Mouse (Mus musculus) adipocyte (in vitro differentiated cells): ENCODE measurements around the gene Parvb.
"Not testable (repeated sequence)": the region's sequence is repeated elsewhere in the genome, so short reads cannot be mapped to it uniquely, and the experiment has no call there.

ENCODE experiments used
- DNase-seq: peaks from one replicate; pipeline ENCODE4 v3.0.0-alpha.2; 2016; ENCODE audit warnings: low spot score

The Parvb gene

GRCm38 (mm10) chr15:84258602-84259355, 26.9 kb downstream of the Parvb start:
- DNase-seq = no peak

- DNase-seq = peak; percentile 64
Measured at GRCm38 (mm10) chr15:84260123-84260822, 28.4 kb downstream of the Parvb start.

DNA sequence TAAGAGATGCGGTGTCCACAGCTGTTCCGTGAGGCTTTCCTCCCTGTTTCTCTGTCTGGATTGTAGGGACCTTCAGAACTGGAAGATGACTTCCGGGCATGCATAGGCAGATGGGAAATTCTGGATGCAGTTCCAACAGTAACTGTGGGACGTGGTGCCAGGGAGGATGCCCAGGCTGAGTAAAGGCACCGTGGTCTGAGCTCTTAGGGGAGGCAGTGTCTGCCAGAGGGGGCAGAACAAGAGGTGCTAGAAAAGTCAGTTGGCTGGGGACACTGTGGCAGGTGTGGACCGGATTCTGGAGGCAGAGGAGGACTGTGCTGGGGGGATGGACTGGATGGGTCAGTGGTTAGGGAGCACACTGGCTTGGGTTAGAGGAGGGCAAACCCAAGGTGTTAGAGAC, 30.8 kb downstream of the Parvb start:
- no peak for DNase-seq

- DNase-seq = no peak
Measured at GRCm38 (mm10) chr15:84263573-84263972, 31.7 kb downstream of the Parvb start.

DNA sequence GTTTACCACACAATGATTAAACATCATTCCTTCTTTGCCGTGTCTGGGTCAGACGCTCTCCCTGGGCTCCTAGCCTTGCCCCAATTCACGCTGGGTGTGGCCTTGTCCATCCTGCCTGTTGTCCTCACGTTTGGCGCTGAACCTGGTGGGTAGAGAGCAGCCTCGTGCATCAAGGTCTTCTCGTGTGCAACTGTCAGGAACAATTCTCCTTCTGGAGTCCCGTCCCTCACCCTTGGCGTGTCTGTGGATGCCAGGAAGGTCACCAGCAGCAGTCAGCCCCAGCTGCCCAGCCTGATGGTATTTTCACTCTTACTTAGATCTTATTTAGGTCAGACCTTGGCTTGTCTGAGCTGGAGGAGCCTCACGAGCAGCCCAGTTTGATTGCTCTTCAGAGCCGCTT, 33.3 kb downstream of the Parvb start:
- DNase-seq = no peak

GRCm38 (mm10) chr15:84266290-84266689, 34.4 kb downstream of the Parvb start:
- no peak for DNase-seq

DNA sequence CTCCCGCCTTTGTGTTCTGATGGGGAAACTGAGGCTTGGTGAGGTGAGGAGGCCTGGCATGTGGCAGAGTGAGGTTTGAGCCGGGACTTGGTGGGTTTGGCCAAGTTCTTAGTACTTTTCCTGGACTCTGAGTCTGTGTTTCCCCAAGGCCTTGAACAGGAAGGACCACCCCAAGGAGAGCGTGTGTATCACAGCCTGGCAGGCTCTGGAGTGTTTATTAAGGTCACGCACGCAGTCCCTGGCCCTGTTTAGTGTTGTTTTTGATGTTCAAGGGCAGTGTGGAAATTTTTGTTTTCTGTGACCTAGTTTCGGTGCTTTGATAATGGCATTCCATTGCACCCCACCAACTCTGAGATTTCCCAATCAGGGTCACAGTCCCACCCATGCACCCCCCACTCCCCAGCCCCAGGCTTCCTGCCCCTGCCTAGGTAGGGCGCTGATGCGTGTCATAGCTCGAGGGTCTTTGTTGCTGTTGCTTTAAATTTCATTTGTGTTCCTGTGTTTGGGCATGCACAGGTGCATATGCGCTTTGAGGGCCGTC, 35.9 kb downstream of the Parvb start:
- no peak for DNase-seq

DNA sequence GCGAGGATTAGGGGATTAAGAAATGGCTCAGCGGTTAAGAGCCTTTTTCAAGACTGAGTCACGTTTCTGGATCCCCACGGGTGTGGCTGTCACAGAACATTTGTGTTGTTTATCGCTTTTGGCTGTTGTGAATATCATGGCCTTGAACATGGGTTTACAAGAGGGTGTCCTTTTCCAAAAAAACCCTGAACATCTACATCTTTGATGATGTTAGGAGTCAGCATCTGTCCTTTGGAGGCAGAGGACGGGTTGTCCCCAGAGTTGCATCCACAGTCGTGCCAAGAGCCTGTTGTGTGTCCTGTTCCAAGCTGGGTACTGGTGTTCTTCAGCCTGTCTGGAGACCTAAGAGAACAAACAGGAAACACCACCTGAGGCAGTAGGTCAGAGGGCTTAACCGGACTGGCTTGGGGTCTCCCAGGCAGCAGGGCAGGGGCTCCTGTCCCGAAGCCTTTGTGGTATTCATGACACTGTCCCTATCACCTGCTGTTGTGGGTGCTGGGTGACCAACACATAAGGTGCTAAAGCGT, 37.3 kb downstream of the Parvb start:
- no peak for DNase-seq

- peak; percentile 17 for DNase-seq
Measured at GRCm38 (mm10) chr15:84270032-84270431, 38.2 kb downstream of the Parvb start.

DNA sequence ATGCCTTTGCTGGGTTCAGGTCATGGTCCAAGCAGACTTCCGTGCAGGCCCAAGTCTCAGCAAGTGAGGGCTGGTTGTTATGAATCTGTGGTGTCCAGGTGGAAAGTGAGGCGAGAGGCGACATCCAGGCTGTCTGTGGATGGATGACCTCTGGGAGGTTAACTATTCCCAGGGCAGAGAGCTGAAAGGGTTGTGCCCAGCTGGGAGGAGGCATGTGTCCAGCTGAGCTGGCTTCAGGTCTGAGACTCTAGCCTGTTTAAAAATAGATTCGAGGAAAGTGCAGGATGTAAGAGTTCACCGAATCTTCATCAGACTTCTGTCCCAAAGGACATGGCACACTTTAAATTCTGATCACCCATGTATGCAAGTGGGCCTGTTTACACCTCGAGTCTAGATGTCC, 38.6 kb downstream of the Parvb start:
- peak; percentile 58 for DNase-seq

- DNase-seq = no peak
Measured at GRCm38 (mm10) chr15:84276066-84276465, 44.2 kb downstream of the Parvb start.

- DNase-seq = no peak
Measured at GRCm38 (mm10) chr15:84278091-84278490, 46.2 kb downstream of the Parvb start.

GRCm38 (mm10) chr15:84278656-84279055, 46.8 kb downstream of the Parvb start:
- DNase-seq = no peak

DNA sequence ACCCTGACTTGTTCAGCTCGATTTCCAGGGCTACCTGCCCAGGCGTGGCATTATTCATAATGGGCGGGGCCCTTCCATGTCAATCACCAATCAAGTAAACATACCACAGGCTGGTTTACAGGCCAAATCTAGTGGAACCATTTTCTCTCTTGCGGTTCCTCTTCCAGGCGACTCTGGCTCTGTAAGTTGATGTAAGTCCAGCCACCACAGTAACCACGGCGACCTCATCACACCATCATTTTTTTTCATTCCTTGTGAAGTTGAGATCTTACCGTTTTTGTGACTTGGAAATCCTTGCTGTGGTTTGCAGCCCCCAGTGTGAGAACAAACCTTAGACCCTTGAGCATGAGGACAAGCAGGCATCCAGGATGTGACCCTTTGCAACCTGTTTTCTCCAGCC, 48.5 kb downstream of the Parvb start:
- peak; percentile 10 for DNase-seq

GRCm38 (mm10) chr15:84280712-84281347, 49.0 kb downstream of the Parvb start:
- DNase-seq = peak; percentile 60

DNA sequence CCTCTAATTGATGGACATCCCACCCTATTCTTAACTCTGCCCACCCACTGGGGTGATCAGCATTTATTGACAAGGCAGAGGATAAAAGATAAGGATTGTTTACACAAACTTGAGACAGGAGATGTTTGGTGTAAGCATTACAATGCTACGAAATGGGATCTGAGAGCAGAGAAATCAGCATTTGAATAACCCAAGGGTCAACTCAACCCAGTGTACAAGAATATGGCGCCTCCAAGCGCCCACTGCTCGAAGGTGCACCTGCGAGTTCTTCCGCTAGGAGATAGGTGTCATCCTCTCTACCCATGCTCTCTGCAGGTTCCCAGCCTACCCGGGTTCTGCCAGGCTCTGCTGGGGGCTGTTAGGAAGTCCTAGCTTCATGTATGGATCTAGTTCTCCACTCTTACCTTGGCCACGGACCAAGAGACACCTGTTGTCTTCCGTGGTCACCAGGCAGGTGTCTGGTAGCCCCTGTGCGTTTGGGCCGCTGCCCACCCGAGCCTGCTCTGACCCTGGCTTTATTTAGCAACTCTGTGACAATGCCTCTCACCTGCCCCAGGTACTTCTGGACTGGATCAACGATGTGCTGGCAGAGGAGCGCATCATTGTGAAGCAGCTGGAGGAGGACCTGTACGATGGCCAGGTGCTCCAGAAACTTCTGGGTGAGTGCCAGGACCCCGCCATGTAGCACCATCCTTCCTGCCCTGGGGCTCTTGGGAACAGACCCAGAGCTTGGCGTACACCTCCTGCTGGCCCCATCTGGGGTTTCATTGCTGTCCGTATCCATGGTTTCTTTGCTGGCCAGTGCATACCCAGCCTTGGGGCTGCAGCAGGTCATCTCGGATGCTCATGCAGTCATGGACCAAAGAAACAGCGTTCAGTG, 50.6 kb downstream of the Parvb start:
- no peak for DNase-seq

- DNase-seq = peak; percentile 29
Measured at GRCm38 (mm10) chr15:84284059-84284458, 52.2 kb downstream of the Parvb start.

DNA sequence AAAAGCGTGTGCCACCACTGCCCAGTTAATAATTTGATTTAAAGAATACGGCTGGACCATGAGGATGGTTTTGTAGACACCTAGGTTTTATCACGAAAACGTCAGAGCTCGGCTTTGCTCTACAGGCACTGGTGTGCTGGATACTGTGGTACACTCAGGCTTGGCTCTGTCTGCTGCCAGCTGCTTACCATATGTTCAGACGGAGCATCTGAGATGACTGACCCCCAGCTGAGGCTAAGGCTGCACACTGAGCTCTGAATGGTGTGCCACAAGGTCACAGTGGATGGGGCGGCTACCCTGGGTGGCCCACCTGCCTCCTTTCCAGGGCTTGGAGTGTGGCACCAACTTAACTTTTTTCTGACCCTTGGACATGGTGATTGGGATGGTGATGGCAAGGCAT, 53.6 kb downstream of the Parvb start:
- no peak for DNase-seq

DNA sequence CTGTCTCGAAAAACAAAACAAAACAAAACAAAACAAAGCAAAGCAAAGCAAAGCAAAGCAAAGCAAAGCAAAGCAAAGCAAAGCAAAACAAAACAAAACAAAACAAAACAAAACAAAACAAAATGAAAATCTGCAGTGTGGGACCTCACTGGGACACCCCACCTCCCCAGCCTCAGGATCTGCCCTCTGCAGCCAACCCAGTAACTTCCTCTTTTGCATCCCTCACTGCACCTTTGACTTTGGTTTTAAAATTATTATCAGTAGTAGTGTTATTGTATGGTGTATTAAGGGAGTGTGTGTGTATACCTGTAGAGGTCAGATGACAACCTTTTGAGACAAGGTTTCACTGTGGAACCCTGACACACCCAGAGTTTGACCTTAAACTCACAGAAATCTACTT, 57.1 kb downstream of the Parvb start:
- not testable (repeated sequence) for DNase-seq

DNA sequence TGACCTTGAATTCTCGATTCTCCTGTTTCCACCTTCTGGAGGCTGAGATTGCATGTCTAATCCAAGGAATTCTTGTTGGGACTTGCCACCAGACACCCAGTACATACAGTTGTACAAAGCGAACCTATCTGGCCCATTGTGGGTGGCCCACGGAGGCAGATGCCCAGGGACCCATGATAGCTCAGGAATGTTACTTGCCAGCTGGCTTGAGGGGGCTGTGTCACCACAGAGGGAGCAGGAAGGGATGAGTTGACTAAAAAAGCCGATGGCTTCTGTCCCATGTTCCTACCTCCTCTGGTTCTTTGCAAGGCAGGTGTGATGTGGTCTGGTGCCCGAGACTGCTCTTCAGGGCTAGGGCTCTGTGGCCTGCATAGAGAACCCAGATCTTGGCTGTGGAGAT, 59.3 kb downstream of the Parvb start:
- DNase-seq = no peak

DNA sequence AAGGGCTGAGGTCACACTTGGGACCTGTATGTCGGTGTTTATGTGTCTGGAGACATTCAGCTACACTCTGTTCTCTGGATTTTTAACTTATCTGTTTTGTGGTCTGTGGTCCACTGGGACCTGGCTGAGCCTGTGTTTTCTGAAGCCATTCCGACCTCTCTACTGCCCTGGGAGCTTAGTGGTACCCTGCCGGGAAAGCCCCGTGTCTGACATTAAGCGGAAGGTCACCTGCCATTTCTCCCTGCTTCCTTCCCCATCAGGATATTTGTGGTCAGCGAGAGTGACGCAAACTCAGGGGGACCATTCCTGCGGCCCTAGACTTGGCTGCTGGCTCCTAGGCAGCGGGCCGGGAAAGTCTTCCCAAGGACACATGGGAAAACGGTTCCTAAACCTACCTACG, 61.7 kb downstream of the Parvb start:
- DNase-seq = no peak

DNA sequence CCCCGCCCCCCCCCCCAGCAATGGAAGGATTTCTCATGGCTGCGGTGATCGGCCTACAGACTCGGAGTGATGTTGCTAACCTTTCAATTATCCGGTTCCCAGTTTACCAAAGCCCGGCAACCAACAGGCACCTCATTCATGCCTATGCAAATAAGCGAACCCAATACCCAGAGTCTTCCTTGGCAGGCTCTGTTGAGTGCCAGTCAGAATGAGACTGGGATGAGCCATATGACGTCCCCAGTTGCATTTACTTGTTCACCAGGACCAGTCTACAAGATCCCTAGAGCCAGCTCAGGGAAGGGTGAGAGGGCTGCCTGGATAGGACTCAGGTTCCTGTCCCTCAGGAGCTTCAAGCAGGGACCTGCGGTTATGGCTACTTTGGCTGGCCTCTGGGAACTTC, 62.5 kb downstream of the Parvb start:
- no peak for DNase-seq
